Mouse (Mus musculus): ENCODE data around the gene Hcrt.

The Hcrt gene

DNA sequence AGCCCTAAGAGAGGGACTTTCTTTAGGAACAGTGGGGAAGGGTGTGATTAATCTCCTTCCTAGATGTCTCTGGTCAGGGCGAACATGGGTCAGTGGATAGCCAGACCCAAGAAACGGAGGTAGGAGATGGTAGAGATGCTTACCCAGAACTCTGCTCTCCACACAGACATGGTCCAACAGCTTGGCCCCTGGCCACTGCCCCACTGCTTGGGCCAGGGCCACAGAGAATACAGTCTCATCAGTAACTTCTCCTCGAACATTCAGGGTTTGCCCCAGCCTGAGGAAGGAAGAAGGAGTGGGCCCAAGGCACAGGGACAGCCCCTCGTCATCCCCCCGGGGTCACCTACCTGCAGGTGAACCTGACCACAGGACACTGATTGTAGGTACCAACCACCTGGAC lies 5.1 kb upstream of the Hcrt start:
- in situ Hi-C loops (cut with MboI, MseI) = no loop called here

DNA sequence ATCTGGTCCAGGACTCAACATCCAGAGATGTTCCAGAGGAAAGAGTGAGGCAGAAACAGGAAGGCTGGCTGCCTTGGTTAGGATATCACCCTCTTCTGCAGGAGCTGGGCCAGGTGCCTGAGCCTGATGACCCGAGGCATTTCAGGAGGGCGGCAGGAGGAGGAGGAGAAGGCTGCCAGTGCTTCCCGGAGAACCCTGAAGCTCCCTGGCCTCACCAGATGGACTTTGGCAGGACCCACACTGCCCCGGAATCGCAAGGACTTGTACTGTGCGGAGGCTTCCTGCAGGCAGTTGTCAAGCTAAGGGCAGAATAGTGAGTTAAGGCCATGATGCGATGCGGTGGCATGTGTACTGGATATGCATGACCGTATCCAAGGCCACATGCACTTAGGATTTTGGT lies 4.0 kb upstream of the Hcrt start:
- in situ Hi-C loops (cut with MboI, MseI) = no loop called here

DNA sequence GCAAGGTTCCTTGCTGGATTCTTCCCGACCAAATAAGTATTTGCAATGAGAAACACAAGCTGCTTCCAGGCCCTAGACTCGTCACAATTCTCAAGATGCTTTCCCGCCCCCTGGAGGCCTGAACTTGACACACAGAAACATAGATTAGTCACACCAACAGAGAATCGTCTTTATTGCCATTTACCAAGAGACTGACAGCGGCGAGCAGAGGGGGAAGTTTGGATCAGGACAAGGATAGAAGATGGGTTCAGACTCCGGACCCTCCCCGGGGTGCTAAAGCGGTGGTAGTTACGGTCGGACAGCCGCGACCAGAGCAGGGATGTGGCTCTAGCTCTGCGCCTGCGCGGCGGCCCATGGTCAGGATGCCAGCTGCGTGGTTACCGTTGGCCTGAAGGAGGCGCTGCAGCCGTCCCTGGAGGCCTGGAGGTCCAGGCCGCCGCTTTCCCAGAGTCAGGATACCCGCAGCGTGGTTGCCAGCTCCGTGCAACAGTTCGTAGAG lies 1.1 kb downstream of the Hcrt start:
- in situ Hi-C loops (cut with MboI, MseI) = no loop called here

DNA sequence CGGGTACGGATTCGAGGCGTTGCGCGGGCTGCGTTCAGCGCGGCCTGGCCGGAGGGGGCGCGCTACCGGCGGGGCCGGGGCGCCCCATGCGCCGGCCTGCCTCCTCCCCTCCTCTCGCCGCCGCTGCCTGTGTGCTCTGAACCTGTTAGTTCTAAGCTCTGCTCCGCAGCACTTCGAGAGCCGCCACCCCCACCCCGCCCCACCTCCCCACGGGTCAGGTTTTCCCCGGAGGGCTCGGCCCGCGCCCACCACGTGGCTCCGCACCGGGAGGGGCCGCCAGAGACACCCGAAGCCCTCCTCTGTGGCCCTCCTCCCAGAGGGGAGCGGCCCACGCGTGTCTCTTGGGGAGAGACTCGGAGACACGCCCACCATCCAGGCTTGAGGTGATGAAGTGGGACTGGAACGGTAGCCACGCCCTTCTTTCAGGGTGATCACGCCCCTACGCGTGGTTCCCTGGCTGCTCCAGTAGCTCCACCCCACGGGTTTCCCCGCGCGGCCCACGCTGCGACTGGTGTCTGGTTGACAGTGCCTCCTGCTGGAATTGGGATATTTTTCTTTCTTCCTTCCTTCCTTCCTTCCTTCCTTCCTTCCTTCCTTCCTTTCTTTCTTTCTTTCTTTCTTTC lies 3.0 kb downstream of the Hcrt start, which contains the start of gene Kcnh4:
Kcnh4 (minus strand) TSS at position 332 of the 623 bp plus-strand sequence.
- in situ Hi-C loops (cut with MboI, MseI) = no loop called here

DNA sequence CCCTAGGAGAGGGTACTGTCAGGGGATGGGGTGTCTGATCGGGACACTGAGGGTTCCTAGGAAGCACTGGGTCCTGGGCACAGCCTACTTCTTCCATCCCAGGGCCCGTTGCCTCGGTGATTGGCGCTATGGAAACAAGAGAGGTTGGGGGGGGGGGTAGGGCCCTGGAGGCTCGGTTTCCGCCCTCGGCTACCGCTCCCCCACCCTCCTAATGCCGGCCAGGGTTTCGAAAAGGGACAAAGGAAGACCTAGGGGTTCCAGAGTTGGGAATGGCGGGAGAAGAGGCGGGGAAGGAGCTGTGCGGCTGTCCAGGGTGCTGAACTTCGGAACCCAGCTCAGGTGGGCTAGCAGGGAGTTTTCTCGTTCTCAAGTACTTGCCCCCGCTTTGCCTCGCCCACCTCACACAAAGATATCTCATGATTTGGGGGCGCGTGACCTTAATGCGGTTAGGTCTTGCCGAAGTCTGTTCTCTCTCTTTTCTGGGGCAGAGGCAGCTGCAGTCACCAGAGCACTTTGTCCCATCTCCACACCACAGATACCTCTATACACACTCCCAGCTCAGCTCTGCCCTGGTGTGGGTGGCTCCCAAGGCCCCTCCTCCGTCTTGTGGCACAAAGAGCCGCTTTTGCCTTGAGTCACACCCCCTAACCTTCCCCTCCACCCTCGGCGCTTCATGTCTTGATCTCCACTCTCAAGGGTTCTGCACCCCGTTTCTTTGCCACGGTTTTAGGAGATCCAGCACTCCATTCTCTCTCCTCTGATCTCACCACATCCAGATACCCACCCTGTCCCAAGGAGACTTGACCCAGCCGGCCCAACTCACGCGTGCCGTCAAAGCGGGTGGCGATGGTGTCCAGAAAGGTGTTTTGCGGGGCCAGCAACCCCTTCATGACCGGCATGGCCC lies 3.8 kb downstream of the Hcrt start:
- in situ Hi-C loops (cut with MboI, MseI) = no loop called here

DNA sequence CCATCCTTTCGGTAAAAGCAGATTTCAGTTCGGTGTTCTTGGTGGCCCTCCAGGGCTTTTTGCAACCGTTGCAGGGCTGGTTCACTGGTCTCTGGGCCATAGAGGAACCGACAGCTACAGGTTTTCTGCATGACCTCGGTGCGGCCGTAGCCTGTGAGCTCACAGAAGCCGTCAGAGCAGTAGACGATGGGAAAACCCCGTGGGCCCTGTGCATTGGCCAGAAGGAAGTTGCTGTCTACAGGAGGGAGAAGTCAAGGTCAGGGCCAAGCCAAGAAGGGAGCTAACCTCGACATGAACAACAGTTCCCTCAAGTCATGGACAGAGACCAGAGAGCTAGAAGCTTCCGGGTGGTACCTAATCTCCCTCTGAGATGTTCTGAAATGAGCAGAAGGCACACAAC lies 5.2 kb downstream of the Hcrt start:
- in situ Hi-C loops (cut with MboI, MseI) = no loop called here

DNA sequence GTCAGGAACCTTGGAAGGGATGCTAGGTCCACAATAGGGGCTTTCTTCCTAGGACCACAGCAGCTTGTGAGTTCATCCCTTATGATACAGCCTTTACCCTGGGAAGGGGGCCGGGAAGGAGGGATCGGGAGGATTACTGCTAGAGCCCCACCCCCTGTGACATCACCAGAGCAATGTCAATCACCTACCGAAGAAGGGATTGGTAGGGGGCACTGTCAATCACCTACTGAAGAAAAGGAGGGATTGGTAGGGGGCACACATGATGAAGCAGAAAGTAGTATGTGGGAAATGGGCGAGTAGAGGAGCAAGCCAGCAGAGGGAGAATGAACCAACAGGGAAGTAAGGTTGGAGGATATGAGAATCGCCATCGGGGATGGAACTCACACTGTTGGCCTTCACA lies 6.3 kb downstream of the Hcrt start:
- in situ Hi-C loops (cut with MboI, MseI) = no loop called here

DNA sequence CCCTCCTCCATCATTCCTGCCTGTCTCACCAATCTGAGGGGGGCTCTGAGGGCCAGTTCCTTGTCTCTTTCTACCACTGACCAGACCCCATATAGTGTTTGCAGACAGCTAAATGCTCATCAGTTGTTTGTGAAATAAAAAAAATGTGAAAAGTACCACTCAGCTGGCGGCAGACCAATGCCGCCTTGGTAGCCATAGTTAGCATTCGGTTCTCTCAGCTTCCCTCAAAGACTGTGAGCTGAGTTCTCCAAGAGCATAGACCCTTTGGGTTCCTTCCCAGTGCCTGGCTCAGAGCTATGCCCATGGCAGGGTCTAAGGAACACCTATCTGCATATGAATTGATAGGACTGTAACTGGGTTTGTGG lies 8.1 kb downstream of the Hcrt start:
- in situ Hi-C loops (cut with MboI, MseI) = no loop called here

DNA sequence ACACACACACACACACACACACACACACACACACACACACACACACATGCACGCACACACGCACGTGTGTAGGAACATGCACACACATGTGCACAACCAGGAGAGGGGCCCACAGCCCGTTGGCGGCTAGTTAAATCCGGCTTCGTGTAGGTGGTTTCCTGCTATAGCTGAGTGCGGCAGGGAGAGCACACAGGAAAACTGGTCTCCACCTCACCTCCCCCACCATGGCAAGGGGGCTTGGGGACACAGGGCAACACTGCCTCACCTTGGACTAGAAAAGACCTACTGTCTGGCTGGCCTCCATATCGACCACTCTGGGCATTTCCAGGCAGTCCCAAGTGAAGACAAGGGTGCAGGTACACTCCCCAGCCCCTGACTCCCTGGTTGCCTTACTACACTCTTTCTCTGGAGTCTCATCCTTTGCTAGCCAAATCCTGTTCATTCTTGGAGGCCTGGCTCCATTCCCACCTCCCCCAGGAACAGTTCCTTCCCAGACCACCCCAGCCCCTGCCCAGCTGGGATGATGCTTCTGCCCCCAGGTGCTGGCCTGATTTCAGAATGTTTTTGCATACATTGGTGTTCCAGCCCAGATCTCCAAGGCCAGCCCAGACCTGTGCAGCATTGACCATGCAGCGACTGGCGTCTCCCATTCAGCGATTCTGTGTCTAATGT lies 8.6 kb downstream of the Hcrt start:
- in situ Hi-C loops (cut with MboI, MseI) = no loop called here

DNA sequence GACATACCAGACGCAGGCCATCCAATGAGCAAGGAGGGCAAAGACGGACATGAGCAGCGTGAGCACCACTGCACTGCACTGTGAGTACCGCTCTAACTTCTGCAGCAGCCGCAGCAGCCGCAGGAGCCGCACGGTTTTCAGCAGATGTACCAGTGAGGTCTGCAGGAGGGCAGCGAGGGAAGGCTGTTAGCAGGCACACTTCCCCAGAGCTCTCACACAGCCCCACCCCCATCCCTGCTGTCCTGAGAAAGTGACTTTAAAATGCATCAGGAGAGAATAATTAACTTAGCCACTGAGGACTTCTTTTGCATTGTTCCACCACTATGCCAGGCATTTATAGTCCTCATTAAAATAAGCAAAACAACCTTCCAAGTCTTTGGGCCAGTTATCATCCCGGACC lies 10.4 kb downstream of the Hcrt start:
- in situ Hi-C loops (cut with MboI, MseI) = no loop called here

DNA sequence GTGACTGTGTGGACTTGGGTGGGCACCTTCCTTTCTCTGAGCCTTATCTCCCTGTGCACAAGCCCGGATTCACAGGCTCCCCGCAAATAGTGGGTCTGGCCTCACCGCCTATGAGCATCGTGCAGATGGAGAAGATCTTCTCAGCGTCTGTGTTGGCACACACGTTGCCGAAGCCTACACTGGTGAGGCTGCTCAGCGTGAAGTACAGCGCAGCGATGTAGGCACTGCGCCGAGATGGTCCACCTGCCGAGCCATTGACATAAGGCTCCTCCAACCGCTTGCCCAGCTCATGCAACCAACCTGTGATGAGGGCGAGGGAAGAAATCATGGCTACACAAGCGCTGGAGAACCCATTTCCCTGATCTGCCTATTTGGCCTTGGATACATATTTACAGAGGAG lies 12.6 kb downstream of the Hcrt start:
- in situ Hi-C loops (cut with MboI, MseI) = no loop called here

DNA sequence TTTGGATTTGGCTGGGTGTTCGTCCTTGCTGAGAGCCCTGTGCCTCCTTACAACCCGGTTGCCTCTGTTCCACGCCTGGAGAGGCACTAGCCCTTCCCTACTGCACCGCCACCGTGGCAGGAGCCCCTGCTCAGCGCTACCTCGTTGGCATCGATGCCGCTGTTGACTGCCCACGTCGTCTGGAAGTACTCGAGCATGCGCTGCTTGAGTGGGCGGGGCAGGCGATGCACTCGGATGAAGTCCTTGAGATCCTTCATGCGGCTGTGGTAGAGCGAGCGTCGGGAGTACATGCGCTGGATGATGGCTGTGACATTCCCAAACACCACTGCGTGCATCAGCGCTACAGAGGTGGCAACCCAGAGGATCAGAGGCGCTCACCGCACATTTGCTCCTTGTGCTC lies 13.3 kb downstream of the Hcrt start:
- in situ Hi-C loops (cut with MboI, MseI) = no loop called here

DNA sequence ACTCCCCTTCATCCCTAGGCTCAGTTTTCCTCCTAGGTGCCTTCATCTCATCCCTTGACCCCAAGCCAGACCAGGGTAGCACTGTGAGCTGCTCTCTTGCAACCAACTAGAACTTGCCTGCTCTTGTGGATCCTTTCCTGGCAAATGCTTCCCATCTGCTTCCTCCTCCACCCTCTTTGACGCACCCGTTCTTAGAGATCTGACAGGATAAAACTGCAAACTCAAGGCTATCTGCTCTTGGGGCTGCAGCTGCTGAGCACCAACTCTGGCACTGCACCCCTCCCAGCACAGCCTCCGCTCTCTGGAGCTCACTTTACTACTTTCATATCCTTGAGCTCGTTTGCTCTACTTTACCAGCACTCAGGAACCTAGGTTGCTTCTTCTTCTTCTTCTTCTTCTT lies 14.1 kb downstream of the Hcrt start:
- in situ Hi-C loops (cut with MboI, MseI) = no loop called here

DNA sequence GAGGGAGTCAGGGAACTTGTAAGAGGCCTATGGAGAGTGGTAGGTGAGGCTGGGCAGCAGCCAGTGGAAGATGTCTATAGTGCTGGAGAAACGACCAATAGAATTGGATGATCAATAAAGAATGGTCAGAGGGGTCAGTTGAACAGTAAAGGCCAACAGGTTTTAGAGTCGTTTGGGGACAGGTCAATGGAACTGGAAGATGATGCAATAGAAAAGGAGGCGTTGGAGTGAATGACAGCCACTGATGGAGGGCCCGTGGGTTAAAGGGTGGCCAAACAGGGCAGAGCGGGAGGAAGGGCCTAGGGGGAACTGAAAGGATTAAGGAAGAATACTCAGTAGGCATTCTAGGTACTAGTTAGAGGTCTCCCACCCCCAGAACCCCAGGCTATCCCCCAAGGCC lies 15.6 kb downstream of the Hcrt start:
- in situ Hi-C loops (cut with MboI, MseI) = no loop called here

DNA sequence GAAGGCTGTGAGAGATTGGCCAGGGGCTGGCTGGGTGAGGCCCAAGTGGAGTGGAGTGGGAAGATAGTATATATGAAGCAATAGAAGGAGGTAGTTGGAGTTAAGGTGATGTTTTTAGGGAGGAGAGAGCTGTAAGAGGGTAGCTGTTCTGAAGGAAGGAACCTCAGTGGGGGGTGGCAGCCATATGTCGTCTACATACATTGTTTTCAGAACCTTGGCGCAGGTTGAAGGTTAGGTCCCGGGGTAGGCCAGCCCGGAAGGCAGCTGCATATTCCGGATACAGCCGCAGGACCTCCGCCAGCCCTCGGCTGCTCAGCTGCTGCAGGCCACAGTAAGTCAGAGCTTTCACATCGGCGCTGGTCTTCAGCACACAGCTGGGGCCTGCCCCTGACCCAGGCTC lies 16.2 kb downstream of the Hcrt start:
- in situ Hi-C loops (cut with MboI, MseI) = no loop called here

DNA sequence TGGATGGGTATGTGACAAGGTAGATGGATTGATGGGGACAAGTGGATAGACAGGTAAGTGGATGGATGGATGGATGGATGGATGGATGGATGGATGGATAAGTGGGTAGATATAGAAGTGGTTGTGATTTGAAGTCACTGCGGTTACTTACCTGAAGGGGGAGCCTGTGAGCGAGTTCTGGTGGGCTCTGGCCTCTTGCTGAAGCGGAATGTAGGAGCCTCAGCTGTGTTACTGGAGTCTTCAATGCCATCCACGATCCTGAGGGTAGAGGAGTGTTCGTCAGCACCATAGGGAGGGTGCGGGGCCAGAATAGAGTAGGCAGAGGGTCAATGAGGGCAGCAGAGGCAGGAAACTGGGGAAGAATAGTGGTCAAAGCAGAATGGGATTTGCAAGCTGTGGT lies 17.6 kb downstream of the Hcrt start:
- in situ Hi-C loops (cut with MboI, MseI) = no loop called here

DNA sequence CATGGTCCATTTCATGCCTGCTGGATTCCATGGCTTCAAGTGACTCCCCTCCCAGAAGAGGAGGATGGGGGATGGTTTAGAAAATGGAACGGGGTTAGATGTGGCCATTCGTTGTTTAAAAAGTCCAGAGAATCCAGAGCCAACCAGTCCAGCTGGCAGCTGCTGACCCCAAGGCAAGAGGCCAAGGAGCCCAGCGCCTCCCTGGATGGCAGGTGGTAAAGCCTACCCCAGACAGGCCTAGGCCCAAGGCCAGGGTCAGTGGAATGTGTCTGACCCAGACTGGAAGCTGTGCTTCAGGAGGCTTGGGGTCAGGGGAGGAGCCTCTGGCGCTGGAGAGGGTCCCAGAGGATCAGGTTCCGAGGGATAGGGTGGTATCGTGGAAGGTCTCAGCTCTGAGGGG lies 21.4 kb downstream of the Hcrt start:
- in situ Hi-C loops (cut with MboI, MseI) = no loop called here

DNA sequence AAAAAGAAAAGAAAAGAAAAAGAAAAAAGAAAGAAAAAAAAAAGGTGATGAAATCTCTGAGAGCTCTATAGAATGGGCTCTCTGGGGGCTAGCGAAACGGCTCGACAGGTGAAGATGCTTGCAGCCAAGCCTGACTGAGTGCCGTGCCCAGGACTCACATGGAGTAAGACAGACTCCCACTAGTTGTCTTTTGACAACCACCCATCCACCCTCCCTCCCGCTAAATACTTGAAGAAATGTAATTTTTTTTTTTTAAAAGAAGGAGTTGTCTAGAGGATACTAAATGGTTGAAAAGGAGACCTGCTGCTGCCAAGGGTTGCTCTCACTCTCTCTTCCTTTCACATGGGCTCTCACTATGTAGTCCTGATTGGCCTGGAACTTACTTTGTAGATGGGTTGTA lies 24.0 kb downstream of the Hcrt start:
- in situ Hi-C loops (cut with MboI, MseI) = no loop called here

DNA sequence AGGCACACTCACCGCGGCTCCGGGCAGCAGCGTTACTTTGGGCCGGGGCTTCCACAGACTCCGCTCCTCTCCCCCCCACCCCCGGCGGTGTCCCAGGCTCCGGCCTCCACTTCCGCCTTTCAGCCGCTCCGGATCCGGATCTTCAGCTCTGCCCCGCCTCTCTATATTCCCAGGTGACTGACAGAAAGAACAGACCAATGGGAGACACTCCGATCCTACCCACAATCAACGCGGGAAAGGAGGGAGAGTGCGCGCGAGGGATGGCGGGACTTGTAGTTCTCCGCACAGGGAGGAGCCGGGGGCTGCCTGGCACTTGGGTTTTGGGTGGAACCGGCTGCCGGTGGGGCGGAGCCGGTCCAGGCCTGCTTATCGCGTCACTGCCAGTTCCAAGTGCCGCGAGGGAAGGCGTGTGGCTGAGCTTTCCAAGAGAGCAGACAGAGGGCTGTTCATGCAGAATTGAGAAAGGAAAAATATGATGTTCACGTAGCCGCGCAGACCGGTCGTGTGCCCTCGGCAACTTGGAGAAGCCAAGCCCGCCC lies 24.6 kb downstream of the Hcrt start, which contains the start of gene Rab5c:
Rab5c (minus strand) TSS at position 150 of the 539 bp plus-strand sequence.
- in situ Hi-C loops (cut with MboI, MseI) = no loop called here

DNA sequence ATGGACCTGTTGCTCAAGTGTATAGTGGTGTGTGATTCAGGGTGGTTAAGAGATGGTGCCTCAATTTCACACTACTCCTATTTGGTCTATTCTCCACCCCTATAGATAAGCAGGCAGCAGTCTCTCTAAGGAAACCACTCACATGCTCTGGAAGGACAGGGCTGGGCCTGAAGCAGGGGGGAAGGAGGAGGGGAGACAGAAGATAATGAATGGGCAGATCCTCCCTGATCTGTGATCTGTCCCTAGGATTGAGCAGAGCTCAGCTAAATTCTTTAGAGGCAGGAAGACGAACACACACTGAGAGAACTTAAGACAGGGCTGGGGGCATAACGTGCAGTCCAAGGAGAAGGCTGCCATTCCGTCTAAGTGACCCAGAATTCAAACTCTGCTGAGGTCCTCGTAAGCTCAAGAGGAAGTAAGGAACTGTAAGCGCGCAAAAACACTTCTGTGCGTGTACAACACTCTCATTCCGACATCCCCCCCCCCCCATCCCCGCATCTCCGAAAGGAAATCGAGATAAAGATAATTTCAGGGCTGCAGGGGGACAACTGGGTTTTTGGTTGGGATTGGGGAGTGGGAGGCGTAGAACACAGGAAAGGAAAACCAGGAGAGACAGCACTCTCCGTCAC lies 25.5 kb downstream of the Hcrt start:
- in situ Hi-C loops (cut with MboI, MseI) = no loop called here

DNA sequence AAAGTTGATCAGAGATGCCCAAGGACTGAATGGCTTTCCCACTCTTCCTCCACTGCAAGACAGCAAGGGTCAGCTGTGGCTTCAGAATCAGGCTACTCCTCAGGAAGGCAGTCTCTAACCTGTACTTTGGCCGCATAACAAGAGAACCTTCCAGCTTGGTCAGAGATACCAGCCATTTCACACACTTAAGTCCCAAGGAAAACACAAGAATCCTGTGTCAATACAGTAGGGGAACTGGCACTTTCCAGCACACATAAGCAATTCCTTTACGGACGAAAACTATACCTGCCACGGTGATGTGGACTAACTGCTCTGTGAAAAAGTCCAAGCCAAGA lies 26.0 kb downstream of the Hcrt start:
- in situ Hi-C loops (cut with MboI, MseI) = no loop called here
